Mouse (Mus musculus): ENCODE data around the gene Acsl5.

Gene Acsl5

GRCm38 (mm10) chr19:55286034-55286433, 34.3 kb downstream of the Acsl5 start:
- no peak for DNase-seq (ENCODE audit: low read depth)

- DNase-seq (ENCODE audit: low read depth) = no peak
Measured at GRCm38 (mm10) chr19:55288974-55289373, 37.2 kb downstream of the Acsl5 start.

- no peak for DNase-seq (ENCODE audit: low read depth)
Measured at GRCm38 (mm10) chr19:55290621-55291270, 39.0 kb downstream of the Acsl5 start.

- no peak for DNase-seq (ENCODE audit: low read depth)
Measured at GRCm38 (mm10) chr19:55292210-55292850, 40.6 kb downstream of the Acsl5 start.

- DNase-seq (ENCODE audit: low read depth) = no peak
Measured at GRCm38 (mm10) chr19:55293175-55293574, 41.4 kb downstream of the Acsl5 start.

- no peak for DNase-seq (ENCODE audit: low read depth)
Measured at GRCm38 (mm10) chr19:55295075-55295474, 43.3 kb downstream of the Acsl5 start.

- no peak for DNase-seq (ENCODE audit: low read depth)
Measured at GRCm38 (mm10) chr19:55295556-55295955, 43.8 kb downstream of the Acsl5 start.

- DNase-seq (ENCODE audit: low read depth) = no peak
Measured at GRCm38 (mm10) chr19:55296301-55296700, 44.6 kb downstream of the Acsl5 start.

- DNase-seq (ENCODE audit: low read depth) = no peak
Measured at GRCm38 (mm10) chr19:55297489-55297888, 45.8 kb downstream of the Acsl5 start.

- no peak for DNase-seq (ENCODE audit: low read depth)
Measured at GRCm38 (mm10) chr19:55297961-55298360, 46.2 kb downstream of the Acsl5 start.

- DNase-seq (ENCODE audit: low read depth) = no peak
Measured at GRCm38 (mm10) chr19:55299378-55299777, 47.6 kb downstream of the Acsl5 start.

GRCm38 (mm10) chr19:55300525-55300924, 48.8 kb downstream of the Acsl5 start:
- DNase-seq (ENCODE audit: low read depth) = no peak

GRCm38 (mm10) chr19:55305024-55305423, 53.3 kb downstream of the Acsl5 start:
- no peak for DNase-seq (ENCODE audit: low read depth)

- DNase-seq (ENCODE audit: low read depth) = no peak
Measured at GRCm38 (mm10) chr19:55311874-55312273, 60.1 kb downstream of the Acsl5 start.

- no peak for DNase-seq (ENCODE audit: low read depth)
Measured at GRCm38 (mm10) chr19:55313649-55314048, 61.9 kb downstream of the Acsl5 start.

- peak; percentile 64 for DNase-seq (ENCODE audit: low read depth)
Measured at GRCm38 (mm10) chr19:55315452-55316108, 63.8 kb downstream of the Acsl5 start, which contains the start of gene Zdhhc6. Zdhhc6 (minus strand) TSS chr19:55316032.

GRCm38 (mm10) chr19:55316109-55316714, 64.5 kb downstream of the Acsl5 start, which contains the start of gene Vti1a:
Vti1a (plus strand) TSS chr19:55316295.
- peak; percentile 76 for DNase-seq (ENCODE audit: low read depth)

GRCm38 (mm10) chr19:55316901-55317300, 65.2 kb downstream of the Acsl5 start:
- no peak for DNase-seq (ENCODE audit: low read depth)

GRCm38 (mm10) chr19:55319036-55319435, 67.3 kb downstream of the Acsl5 start:
- DNase-seq (ENCODE audit: low read depth) = no peak

GRCm38 (mm10) chr19:55319521-55319920, 67.8 kb downstream of the Acsl5 start:
- no peak for DNase-seq (ENCODE audit: low read depth)

GRCm38 (mm10) chr19:55322604-55323003, 70.9 kb downstream of the Acsl5 start:
- no peak for DNase-seq (ENCODE audit: low read depth)

GRCm38 (mm10) chr19:55327510-55327909, 75.8 kb downstream of the Acsl5 start:
- no peak for DNase-seq (ENCODE audit: low read depth)

GRCm38 (mm10) chr19:55331776-55332175, 80.0 kb downstream of the Acsl5 start:
- DNase-seq (ENCODE audit: low read depth) = no peak

All from c-Kit-positive CD71-negative TER-119-negative erythroid progenitor cells, embryonic 14.5 days (primary cell).